Mouse (Mus musculus) stomach, embryonic 15.5 days (tissue): ENCODE results near the gene Kit. TPM values are rescaled to one million over a fixed set of nuclear protein-coding genes. Genes with fewer than 3 reads are reported as not detected.

ENCODE experiments used
- ATAC-seq: fragments of 200-750 bp; cut with Nextera tagmentation; 2 replicates; pipeline ENCODE4 v1.8.0; 2017; ENCODE audit warnings: low read depth, moderate number of reproducible peaks, moderate TSS enrichment; ENCODE audit not compliant: insufficient read depth, low FRiP score
- H3K27ac ChIP-seq: fragments of 300-500 bp; sonication (generic); 2 replicates; pipeline ENCODE4 v1.5.1; 2015; ENCODE audit warnings: mild to moderate bottlenecking, inconsistent platforms
- H3K27me3 ChIP-seq: fragments of 300-500 bp; sonication (generic); replicated peaks from 2 replicates; pipeline ENCODE4 v1.6.1; 2015; ENCODE audit warnings: inconsistent platforms
- H3K36me3 ChIP-seq: fragments of 300-500 bp; sonication (generic); 2 replicates; pipeline ENCODE4 v1.6.1; 2015; ENCODE audit warnings: inconsistent platforms
- H3K4me1 ChIP-seq: fragments of 300-500 bp; sonication (generic); 2 replicates; pipeline ENCODE4 v1.6.1; 2015; ENCODE audit warnings: inconsistent platforms
- H3K4me2 ChIP-seq: fragments of 300-500 bp; sonication (generic); 2 replicates; pipeline ENCODE4 v1.6.1; 2015; ENCODE audit warnings: mild to moderate bottlenecking, inconsistent platforms
- H3K4me3 ChIP-seq: fragments of 300-500 bp; sonication (generic); replicated peaks from 2 replicates; pipeline ENCODE4 v1.5.1; 2015; ENCODE audit warnings: inconsistent platforms
- H3K9ac ChIP-seq: fragments of 300-500 bp; sonication (generic); 2 replicates; pipeline ENCODE4 v1.6.1; 2015; ENCODE audit warnings: inconsistent platforms
- H3K9me3 ChIP-seq: fragments of 300-500 bp; sonication (generic); 2 replicates; pipeline ENCODE4 v1.6.1; 2016; ENCODE audit warnings: inconsistent platforms
- WGBS: fragments of 180-500 bp; shearing (Covaris S2); methylation state at CpG from one replicate; pipeline ENCODE4 v1.1.7; 2015; 5-methylcytosine and 5-hydroxymethylcytosine counted together
- polyA plus RNA-seq: library from polyadenylated mRNA; unstranded; fragments of >200 nt; fragmentation: Nextera tagmentation; extraction: Ambion mirVana; gene quantifications from 2 replicates; pipeline ENCODE4 v1.2.1, GENCODE M21; 2015

The Kit gene
- polyA plus RNA-seq, 1 experiment from 2014 or later, result 40.9 TPM

DNA sequence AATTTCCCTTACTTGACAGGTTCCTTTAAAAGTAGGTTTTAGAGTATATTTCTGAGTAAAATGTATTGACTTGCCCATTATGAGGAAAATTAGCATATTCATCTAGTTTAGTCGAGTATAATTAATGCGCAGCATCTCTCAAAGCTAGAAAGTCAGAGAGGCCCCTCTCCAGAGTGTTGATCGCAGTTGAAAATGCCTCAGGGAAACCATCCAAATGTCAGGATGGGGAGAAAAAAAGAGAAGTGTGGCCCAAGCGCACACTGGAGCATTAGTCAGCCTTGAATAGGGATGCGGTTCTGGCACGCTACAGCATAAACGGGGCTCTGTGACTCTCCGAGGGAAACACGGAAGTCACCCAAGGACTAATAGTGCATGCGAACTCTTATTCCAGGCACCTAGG, 20.6 kb downstream of the Kit start:
- Histone ChIP-seq H3K4me3 (no peak overlapping the region), H3K27ac (no peak overlapping the region), H3K4me2 (no peak overlapping the region), H3K9ac (no peak overlapping the region), H3K27me3 (no peaks in the 10 kb centered on the region), H3K36me3 (no peaks in the 10 kb centered on the region), H3K4me1 (peaks cover 9% of the 10 kb centered on the region), H3K9me3 (no peaks in the 10 kb centered on the region)
- no peak for ATAC-seq
- WGBS, result 91% methylated on average over 10 of the region's 10 CpGs

DNA sequence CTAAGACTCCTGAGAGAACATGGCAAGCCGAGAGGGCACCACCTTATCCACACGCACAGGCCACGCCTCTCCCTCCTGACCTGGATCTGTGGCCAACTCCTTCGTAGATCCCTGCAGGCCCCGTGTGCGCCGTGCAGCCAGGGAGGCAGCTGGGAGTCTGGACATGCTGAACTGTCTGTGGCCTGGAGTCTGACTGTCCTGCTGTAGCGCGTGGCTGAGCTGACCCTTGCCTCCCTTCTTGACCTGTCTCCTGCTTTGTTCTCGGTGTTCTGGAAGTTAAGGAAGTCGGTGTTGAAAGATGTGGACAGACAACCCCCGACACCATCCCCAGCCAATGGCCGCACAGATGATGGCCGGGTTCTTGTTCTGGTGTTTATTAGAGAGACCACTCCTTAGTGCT, 21.5 kb downstream of the Kit start:
- Histone ChIP-seq H3K4me3 (no peak overlapping the region), H3K27ac (no peak overlapping the region), H3K27me3 (no peaks in the 10 kb centered on the region), H3K36me3 (no peaks in the 10 kb centered on the region), H3K4me2 (no peak overlapping the region), H3K9ac (no peak overlapping the region), H3K9me3 (no peaks in the 10 kb centered on the region), H3K4me1 (peaks cover 9% of the 10 kb centered on the region)
- peak; percentile 50; the same call in 1 of the 2 replicates for ATAC-seq
- 37% methylated on average over 14 of the region's 14 CpGs for WGBS

DNA sequence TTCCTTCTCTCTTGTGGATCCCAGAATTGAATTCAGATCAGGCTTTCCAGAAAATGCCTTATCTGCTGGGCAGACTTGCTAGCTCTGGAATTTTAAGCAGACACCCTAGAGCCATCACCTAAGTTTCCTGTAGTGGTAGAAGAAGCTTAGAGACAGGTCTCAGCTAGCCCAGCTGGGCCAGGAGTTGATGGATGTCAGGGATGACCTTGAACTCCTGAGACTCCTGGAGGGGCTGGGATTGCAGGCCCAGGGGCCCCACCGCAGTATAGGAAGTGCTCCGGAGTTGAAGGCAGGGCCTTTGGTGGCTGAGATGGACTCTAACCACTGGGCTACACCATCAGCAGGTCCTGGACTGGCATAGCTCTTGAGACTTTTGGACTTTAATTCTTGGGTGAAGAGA, 22.6 kb downstream of the Kit start:
- Histone ChIP-seq H3K9ac (no peak overlapping the region), H3K27me3 (no peaks in the 10 kb centered on the region), H3K9me3 (no peaks in the 10 kb centered on the region), H3K4me3 (no peak overlapping the region), H3K4me2 (no peak overlapping the region), H3K27ac (no peak overlapping the region), H3K4me1 (peaks cover 9% of the 10 kb centered on the region), H3K36me3 (no peaks in the 10 kb centered on the region)
- WGBS, result 74% methylated on average over 2 of the region's 2 CpGs
- ATAC-seq, result no peak

DNA sequence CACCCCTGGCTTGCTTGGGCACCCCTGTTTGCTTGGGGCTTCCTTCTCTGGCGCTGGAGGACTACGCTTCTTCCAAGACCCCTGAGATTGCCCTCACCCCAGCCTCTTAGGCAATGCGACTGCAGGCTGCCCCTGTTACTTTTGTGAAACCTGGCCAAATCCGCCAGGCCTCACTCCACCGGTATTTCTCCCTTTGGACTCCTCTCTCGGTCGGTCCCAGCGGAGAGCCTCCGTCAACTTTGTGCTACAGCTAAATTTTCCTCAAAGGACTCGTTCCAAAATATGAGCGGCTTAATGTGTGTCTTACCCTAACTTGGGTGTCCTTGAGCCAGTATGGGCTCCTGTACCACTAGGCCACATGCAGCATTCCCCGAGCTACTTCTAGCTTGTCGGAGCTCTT, 23.8 kb downstream of the Kit start:
- H3K4me3 ChIP-seq, result no peak overlapping the region
- H3K27ac ChIP-seq, result no peak overlapping the region
- H3K27me3 ChIP-seq, result no peaks in the 10 kb centered on the region
- ATAC-seq, result no peak
- H3K36me3 ChIP-seq, result no peaks in the 10 kb centered on the region
- no peak overlapping the region for H3K9ac ChIP-seq
- 92% methylated on average over 13 of the region's 13 CpGs for whole genome bisulfite sequencing
- H3K4me1 ChIP-seq, result peaks cover 9% of the 10 kb centered on the region
- H3K9me3 ChIP-seq, result no peaks in the 10 kb centered on the region
- no peak overlapping the region for H3K4me2 ChIP-seq

DNA sequence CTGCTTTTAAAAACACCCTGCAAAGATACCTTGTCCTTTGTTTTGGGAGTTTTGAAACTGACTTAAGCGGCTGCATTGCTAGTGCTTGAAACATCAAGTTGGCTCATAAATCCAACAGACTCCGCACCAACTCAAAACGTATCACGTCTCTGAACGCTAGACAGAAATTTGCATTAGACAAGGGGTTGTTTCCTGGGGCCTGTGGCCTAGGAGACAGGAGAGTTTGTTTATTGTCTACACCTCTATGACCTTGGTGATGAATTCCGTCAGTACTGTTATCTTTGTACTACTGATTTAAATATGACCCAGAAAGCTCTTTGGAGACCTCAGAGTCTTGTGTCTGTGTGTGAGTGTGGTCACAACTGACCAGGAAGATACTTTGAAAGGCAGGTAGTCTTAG, 25.3 kb downstream of the Kit start:
- WGBS, result 61% methylated on average over 6 of the region's 6 CpGs
- H3K27me3 ChIP-seq, result no peaks in the 10 kb centered on the region
- no peaks in the 10 kb centered on the region for H3K36me3 ChIP-seq
- H3K4me2 ChIP-seq, result no peak overlapping the region
- no peak overlapping the region for H3K27ac ChIP-seq
- peaks cover 9% of the 10 kb centered on the region for H3K4me1 ChIP-seq
- H3K4me3 ChIP-seq, result no peak overlapping the region
- no peak overlapping the region for H3K9ac ChIP-seq
- H3K9me3 ChIP-seq, result no peaks in the 10 kb centered on the region
- ATAC-seq, result no peak

DNA sequence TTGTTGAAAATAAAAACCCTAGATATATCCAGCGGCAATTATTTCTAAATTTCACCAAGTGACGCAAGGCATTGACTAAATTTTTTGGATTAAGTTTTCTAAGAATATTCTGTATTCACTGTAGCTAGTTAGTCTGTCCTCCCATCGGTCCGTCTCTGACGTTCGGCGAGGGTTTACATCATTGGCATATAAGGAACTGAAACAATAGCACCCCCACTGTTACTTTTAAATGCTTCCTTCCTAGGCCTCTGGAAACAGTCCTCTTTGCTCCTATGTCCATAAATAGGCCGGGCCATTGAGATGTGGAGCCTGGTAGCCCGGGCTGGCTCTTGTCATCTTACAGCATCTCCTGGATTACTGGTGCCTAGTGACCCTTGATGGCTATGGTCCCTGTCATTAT, 29.5 kb downstream of the Kit start:
- Histone ChIP-seq H3K4me1 (peaks cover 3% of the 10 kb centered on the region; the same call in 1 of the 2 replicates), H3K4me2 (no peak overlapping the region), H3K9me3 (no peaks in the 10 kb centered on the region), H3K27ac (no peak overlapping the region), H3K27me3 (no peaks in the 10 kb centered on the region), H3K36me3 (no peaks in the 10 kb centered on the region), H3K4me3 (no peak overlapping the region), H3K9ac (no peak overlapping the region)
- ATAC-seq, result no peak
- 85% methylated on average over 9 of the region's 9 CpGs for WGBS

DNA sequence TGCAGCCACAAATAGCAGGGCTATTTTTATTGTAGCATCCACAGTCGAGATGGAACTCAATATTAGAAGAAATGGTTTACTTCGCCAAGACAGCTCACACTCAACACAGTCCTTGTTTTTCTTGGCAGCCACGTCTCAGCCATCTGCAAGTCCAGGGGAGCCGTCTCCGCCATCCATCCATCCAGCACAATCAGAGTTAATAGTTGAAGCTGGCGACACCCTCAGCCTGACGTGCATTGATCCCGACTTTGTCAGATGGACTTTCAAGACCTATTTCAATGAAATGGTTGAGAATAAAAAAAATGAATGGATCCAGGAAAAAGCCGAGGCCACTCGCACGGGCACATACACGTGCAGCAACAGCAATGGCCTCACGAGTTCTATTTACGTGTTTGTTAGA, 32.2 kb downstream of the Kit start:
- Histone ChIP-seq H3K4me1 (no peaks in the 10 kb centered on the region), H3K4me2 (no peak overlapping the region), H3K36me3 (no peaks in the 10 kb centered on the region), H3K27ac (no peak overlapping the region), H3K9ac (no peak overlapping the region), H3K4me3 (no peak overlapping the region), H3K9me3 (no peaks in the 10 kb centered on the region), H3K27me3 (no peaks in the 10 kb centered on the region)
- 75% methylated on average over 14 of the region's 14 CpGs for WGBS
- ATAC-seq, result no peak

DNA sequence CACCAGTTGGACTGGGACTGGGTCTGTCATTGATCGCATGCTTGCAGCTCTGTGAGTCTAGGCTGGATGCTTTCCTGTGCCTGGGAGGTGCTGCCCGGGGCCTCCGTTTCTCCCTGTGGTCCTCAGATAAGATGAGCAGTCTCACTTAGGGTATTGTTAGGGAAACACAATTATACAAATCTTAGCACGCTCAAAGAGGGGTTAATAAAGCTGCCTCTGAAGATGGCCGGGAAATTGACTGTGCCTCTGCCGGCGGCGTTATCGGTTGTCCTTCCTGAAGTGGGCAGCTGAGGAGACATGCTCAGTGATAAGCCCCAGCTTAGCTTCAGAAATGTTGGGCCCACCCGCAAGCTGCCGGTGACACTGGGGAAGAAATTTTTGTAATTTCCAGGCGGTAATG, 33.3 kb downstream of the Kit start:
- H3K4me2 ChIP-seq, result no peak overlapping the region
- no peaks in the 10 kb centered on the region for H3K36me3 ChIP-seq
- no peak overlapping the region for H3K9ac ChIP-seq
- H3K27ac ChIP-seq, result no peak overlapping the region
- no peak for ATAC-seq
- H3K4me3 ChIP-seq, result no peak overlapping the region
- H3K4me1 ChIP-seq, result no peaks in the 10 kb centered on the region
- no peaks in the 10 kb centered on the region for H3K9me3 ChIP-seq
- 72% methylated on average over 12 of the region's 12 CpGs for WGBS
- no peaks in the 10 kb centered on the region for H3K27me3 ChIP-seq

DNA sequence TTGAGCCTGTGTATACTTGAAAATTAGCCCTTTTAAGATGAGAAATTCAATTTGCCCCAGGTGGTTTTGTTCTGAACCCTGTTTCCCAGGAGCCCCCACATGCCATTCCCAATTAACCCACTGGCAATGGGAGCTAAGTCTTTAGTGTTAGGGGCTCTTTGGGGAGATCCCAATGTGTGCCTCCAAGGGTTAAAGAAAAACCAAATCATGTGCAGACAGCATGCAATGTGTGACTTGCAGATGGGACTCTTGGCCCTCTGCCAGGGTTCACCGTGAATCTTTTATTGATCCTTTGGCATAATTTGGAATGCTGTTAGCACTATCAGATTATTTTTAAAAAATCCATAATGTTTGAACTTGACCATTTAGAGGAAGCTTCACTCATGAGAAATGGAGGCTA, 37.7 kb downstream of the Kit start:
- WGBS, result 47% methylated on average over 1 of the region's 1 CpGs

DNA sequence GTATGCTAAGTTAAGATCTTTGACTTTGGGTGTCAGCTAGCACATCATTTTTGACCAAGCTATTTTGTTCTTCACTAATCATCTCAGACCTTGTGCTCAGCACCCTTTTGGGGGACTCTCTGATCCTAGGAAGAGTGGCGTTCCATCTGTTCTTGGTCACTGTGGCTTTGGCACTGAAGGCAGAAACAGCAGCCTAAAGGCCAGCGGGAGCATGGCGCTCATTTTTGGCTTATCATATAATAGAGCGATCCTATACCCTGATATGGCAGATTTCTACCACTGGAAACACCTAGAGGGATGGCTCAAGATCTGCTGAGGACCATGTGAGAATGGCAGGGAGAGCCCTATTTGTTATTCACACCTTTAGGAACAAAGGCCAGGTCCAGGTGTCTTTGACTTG, 38.2 kb downstream of the Kit start:
- 94% methylated on average over 4 of the region's 4 CpGs for WGBS
- no peak for ATAC-seq
- Histone ChIP-seq H3K4me1 (no peaks in the 10 kb centered on the region), H3K4me2 (no peak overlapping the region), H3K27ac (no peak overlapping the region), H3K36me3 (no peaks in the 10 kb centered on the region), H3K4me3 (no peak overlapping the region), H3K27me3 (no peaks in the 10 kb centered on the region), H3K9ac (no peak overlapping the region), H3K9me3 (no peaks in the 10 kb centered on the region)

More for the DNA sequence above, 37.7 kb downstream of the Kit start:
- H3K4me2 ChIP-seq, result no peak overlapping the region
- no peaks in the 10 kb centered on the region for H3K9me3 ChIP-seq
- no peaks in the 10 kb centered on the region for H3K36me3 ChIP-seq
- no peaks in the 10 kb centered on the region for H3K27me3 ChIP-seq
- no peak overlapping the region for H3K27ac ChIP-seq
- no peaks in the 10 kb centered on the region for H3K4me1 ChIP-seq
- no peak for ATAC-seq
- no peak overlapping the region for H3K9ac ChIP-seq
- no peak overlapping the region for H3K4me3 ChIP-seq

DNA sequence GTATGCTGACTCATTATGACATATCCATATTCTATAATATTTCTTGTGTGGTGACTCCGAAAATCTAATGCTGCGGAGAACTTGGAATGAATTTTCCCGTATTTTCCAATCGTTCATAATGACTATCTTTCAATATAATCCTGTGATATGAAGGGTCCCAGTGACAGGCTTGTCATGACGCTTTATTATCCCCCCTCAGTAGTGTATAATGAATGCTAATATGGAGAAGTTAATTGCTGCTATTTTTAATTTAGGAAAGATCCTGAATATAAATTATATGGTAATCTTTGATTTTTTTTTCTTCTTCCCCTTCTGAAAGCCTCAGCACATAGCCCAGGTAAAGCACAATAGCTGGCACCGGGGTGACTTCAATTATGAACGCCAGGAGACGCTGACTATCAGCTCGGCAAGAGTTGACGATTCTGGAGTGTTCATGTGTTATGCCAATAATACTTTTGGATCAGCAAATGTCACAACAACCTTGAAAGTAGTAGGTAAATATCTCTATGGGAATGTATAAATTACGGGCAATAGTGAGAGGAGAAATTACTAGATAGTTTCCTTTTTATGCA, 40.4 kb downstream of the Kit start:
- WGBS, result 93% methylated on average over 11 of the region's 11 CpGs
- Histone ChIP-seq H3K27ac (no peak overlapping the region), H3K27me3 (no peaks in the 10 kb centered on the region), H3K9ac (no peak overlapping the region), H3K4me2 (no peak overlapping the region), H3K4me1 (no peaks in the 10 kb centered on the region), H3K36me3 (no peaks in the 10 kb centered on the region), H3K4me3 (no peak overlapping the region), H3K9me3 (no peaks in the 10 kb centered on the region)
- no peak for ATAC-seq

DNA sequence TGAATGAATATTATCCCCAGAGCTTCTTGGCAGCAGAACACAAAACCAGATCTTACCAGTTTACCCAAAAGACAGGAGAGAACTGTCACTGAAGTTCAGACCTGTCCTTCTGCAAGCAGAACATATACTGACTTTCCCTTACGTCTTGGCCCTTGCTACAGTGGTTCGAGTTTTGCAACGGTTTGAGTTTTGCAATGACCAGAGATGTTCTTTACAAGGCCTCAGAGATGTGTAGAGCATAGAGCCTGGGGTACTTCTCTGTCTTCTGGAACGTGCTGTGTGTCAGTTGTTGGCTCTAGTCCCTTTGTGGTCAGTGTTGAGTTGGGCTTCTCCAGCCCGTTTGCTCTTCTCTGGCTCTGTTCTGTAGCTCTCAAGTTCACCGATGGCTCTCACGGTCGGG, 40.9 kb downstream of the Kit start:
- Histone ChIP-seq H3K27ac (no peak overlapping the region), H3K9me3 (no peaks in the 10 kb centered on the region), H3K9ac (no peak overlapping the region), H3K4me3 (no peak overlapping the region), H3K27me3 (no peaks in the 10 kb centered on the region), H3K4me1 (no peaks in the 10 kb centered on the region), H3K4me2 (no peak overlapping the region), H3K36me3 (no peaks in the 10 kb centered on the region)
- ATAC-seq, result no peak
- WGBS, result 86% methylated on average over 8 of the region's 8 CpGs

DNA sequence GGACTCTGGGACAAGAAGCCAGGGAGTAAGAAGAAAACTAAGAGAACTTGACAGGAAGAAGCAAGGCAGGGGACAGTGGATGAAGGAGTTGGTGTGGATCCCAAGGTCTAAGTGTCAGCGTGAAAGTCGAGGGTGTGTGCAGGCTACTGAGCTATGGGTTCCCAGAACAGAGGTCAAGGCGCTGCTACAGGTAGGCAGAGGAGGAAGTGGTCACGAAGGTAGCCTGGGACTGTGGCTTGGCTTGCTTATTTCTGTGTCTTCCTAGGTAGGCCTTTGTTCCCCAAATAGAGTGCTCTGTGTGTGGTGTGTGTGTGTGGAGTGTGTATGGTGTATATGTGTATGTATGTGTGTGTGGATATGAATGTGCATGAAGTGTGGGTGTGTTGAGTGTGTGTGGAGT, 47.7 kb downstream of the Kit start:
- H3K27me3 ChIP-seq, result no peaks in the 10 kb centered on the region
- H3K36me3 ChIP-seq, result no peaks in the 10 kb centered on the region
- 0 out of 2 replicates have a peak, but pooled peaks cover 8% of the 10 kb centered on the region for H3K4me1 ChIP-seq
- no peak overlapping the region for H3K4me3 ChIP-seq
- no peaks in the 10 kb centered on the region for H3K9me3 ChIP-seq
- H3K27ac ChIP-seq, result no peak overlapping the region
- 0 out of 2 replicates have a peak, but pooled peaks have one; percentile 23 for ATAC-seq
- no peak overlapping the region for H3K4me2 ChIP-seq
- H3K9ac ChIP-seq, result no peak overlapping the region
- 90% methylated on average over 4 of the region's 4 CpGs for WGBS
